8 mouse cellular contexts compared by ENCODE assay signal in the genomic region with DNA sequence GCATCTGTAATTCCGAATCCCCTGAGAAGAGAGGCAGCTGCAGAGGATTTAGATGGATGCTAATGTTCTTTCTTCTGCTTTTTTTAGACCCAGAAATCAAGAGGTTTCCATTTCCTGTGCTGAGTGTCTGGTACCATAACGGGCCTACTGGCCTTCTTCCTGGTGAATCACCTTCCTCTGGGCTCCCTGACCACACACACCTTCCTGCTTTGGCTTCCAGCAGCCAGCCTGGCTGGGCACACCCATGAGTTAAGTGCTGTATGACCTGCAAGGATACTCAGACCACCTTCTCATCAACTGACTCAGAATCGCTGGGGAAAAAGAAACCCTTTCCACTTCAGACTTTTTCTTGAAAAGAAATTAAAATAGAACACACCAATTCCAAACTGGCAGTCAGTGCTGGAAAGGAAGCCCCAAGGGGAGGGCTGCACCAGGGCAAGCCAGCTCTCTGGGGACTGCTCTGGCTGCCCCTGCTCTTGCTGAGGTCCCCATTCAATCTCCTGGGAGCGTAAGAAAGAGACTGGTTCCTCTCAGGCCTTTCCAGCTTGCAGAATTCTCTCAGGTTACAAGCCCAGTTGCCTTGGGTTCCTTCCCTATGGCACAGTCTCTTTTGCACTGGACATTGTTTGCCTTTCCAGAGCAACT. TPM values are rescaled to one million over a fixed set of nuclear protein-coding genes. Genes with fewer than 3 reads are reported as not detected.
A peak's percentile ranks its signal among the peaks of the same experiment; 100 is the strongest.
DNase-seq lines count a peak whose midpoint lies in the region; ATAC-seq and TF ChIP-seq lines count a peak whose summit lies in the region.

No protein-coding gene starts in this region.

- no peaks in the 10 kb centered on the region; the same call in 1 of the 2 replicates for H3K4me1 ChIP-seq in heart, postnatal 0 days (ENCODE audit: control insufficient read depth, insufficient read depth)
- peaks cover 70% of the 10 kb centered on the region for H3K4me1 ChIP-seq in liver, embryonic 16.5 days (ENCODE audit: control insufficient read depth, low read depth, low read length)
- peaks cover 9% of the 10 kb centered on the region for H3K4me1 ChIP-seq in lung, adult 2 months (ENCODE audit: control insufficient read depth, insufficient read depth, low read length)

- H3K4me3 ChIP-seq in heart, postnatal 0 days (ENCODE audit: low read depth, low read length), result no peak overlapping the region
- no peak overlapping the region for H3K4me3 ChIP-seq in liver, embryonic 16.5 days (ENCODE audit: low read depth, low read length)
- no peak overlapping the region for H3K4me3 ChIP-seq in lung, adult 2 months (replicated peaks; ENCODE audit: extremely low read depth, low read depth, low read length)

- no peak overlapping the region for H3K9ac ChIP-seq in heart, postnatal 0 days (replicated peaks; ENCODE audit: low read depth, low read length)
- H3K9ac ChIP-seq in liver, embryonic 16.5 days (ENCODE audit: low read depth, low read length), result peak overlapping the region; percentile 44; the same call in 1 of the 2 replicates

- WGBS in heart, postnatal 0 days, result 42% methylated on average over 4 of the region's 4 CpGs
- WGBS in liver, embryonic 16.5 days (ENCODE audit: insufficient replicate concordance), result 46% methylated on average over 4 of the region's 4 CpGs
- WGBS in lung, adult 2 months, result 48% methylated on average over 4 of the region's 4 CpGs

- TF ChIP-seq POLR2A in lung, adult 2 months (IDR thresholded peaks at IDR 0.05; ENCODE audit: borderline replicate concordance, extremely low read depth, low read depth, low read length), result no peak

- no peaks in the 10 kb centered on the region for H3K27me3 ChIP-seq in heart, postnatal 0 days (ENCODE audit: control insufficient read depth, insufficient read depth, low read length)
- H3K27me3 ChIP-seq in liver, embryonic 16.5 days (ENCODE audit: control insufficient read depth, insufficient read depth, low read depth, low read length), result no peaks in the 10 kb centered on the region

- H3K36me3 ChIP-seq in heart, postnatal 0 days (replicated peaks; ENCODE audit: control insufficient read depth, insufficient read depth, low read length), result no peaks in the 10 kb centered on the region; the same call in 1 of the 2 replicates
- peaks cover 10% of the 10 kb centered on the region for H3K36me3 ChIP-seq in liver, embryonic 16.5 days (ENCODE audit: control insufficient read depth, insufficient read depth)

- H3K27ac ChIP-seq in heart, postnatal 0 days (ENCODE audit: low read depth), result peak overlapping the region; percentile 73
- H3K27ac ChIP-seq in liver, embryonic 16.5 days (ENCODE audit: low read length), result peak overlapping the region; percentile 36

- no peak for DNase-seq in frontal cortex, adult 2 months (ENCODE audit: extremely low spot score in 1 of 2, low spot score in 1 of 2)
- DNase-seq in CD4-positive, CD25-positive, alpha-beta regulatory T cell, adult 2 months (ENCODE audit: low read depth, low spot score), result peak; percentile 43
- DNase-seq in heart, postnatal 0 days (ENCODE audit: low spot score), result peak; percentile 9
- DNase-seq in cerebellum, adult 11-12 months, result no peak
- no peak for DNase-seq in layer of hippocampus, postnatal 10 days (ENCODE audit: low spot score in 2 of 2)
- DNase-seq in lung, adult 2 months, result no peak

- TF ChIP-seq EP300 in heart, postnatal 0 days (IDR thresholded peaks at IDR 0.05; ENCODE audit: low read depth), result no peak

- peak; percentile 71 for ATAC-seq in frontal cortex, adult (ENCODE audit: low TSS enrichment)
- ATAC-seq in heart, postnatal 0 days (ENCODE audit: insufficient read depth, low read depth), result peak; percentile 53; the same call in 1 of the 2 replicates
- ATAC-seq in liver, embryonic 16.5 days (ENCODE audit: low read depth), result no peak

- no peak for TF ChIP-seq CTCF in heart, postnatal 0 days (IDR thresholded peaks at IDR 0.05; ENCODE audit: low read depth)
- TF ChIP-seq CTCF in lung, adult 2 months (IDR thresholded peaks at IDR 0.05; ENCODE audit: insufficient read depth, low read length), result no peak

- no peak overlapping the region for H3K4me2 ChIP-seq in heart, postnatal 0 days (ENCODE audit: low read depth, low read length)
- no peak overlapping the region for H3K4me2 ChIP-seq in liver, embryonic 16.5 days (ENCODE audit: low read depth, low read length)

- no peaks in the 10 kb centered on the region for H3K9me3 ChIP-seq in heart, postnatal 0 days (replicated peaks; ENCODE audit: control insufficient read depth, low read length)
- peaks cover 5% of the 10 kb centered on the region for H3K9me3 ChIP-seq in liver, embryonic 16.5 days (replicated peaks; ENCODE audit: control insufficient read depth, low read length)

RNA-seq across cellular contexts. Expression of a gene that starts 15.7 kb away (rescaled TPM):
- polyA plus RNA-seq in frontal cortex, adult 2 months (2012; rRNA removed), result 36.8 and 39.5 TPM in 2 replicates
- 13.5 and 33.6 TPM in 2 replicates for total RNA-seq in heart, postnatal 0 days (2014; rRNA removed; ENCODE audit: low replicate concordance)
- polyA plus RNA-seq in heart, postnatal 0 days (2015; fragmentation: Nextera tagmentation; extraction: Ambion mirVana), result 5.6 TPM in 2 replicates
- 36.6 and 36.7 TPM in 2 replicates for polyA plus RNA-seq in liver, embryonic 16.5 days (2015; fragmentation: Nextera tagmentation; extraction: Ambion mirVana)
- 10 to 100 TPM; 38.8 to 43.2 TPM for total RNA-seq in layer of hippocampus, postnatal 10 days (2021)
- 92.8 and 108 TPM in 2 replicates for polyA plus RNA-seq in lung, adult 2 months (2012; rRNA removed)

Comparison
In these comparisons a context has a peak if more than half of its experiments do, and no peak if none do; other contexts are left out.
1. DNase-seq: peak in CD4-positive, CD25-positive, alpha-beta regulatory T cell, adult 2 months (single experiment) and heart, postnatal 0 days (single experiment); none in frontal cortex, adult 2 months (0 of 2), cerebellum, adult 11-12 months (single experiment), layer of hippocampus, postnatal 10 days (0 of 2) and lung, adult 2 months (single experiment).